Mouse (Mus musculus): ENCODE data around the gene Batf2. TPM values are rescaled to one million over a fixed set of nuclear protein-coding genes. Genes with fewer than 3 reads are reported as not detected.

Gene Batf2
- total RNA-seq, 2 experiments from 2014 or later = 0.81 to 2.0 TPM

DNA sequence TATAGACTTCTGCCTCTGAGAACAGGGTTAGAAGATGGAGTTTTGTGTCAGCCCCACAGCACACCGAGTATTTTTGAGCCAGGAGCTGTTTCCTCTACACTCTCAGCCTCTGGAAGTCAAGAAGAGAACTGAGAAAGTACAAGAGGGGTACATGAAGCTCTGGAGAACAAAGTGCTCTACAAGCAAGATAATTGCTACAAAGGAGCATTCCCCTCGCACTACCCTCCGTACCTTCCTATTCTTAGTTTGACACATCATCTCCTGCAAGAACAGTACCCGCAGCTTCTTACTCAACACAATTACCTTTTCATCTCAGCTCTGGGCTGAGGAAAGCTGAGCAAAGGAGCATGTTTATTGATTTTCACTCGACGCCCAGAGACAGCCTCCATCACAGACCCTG, 77.8 kb downstream of the Batf2 start:
- no peak for DNase-seq (ENCODE audit: low spot score in 2 of 2)

Other genes starting within 250 kb of the Batf2 start
- gene Tigd3, start 246.8 kb upstream of the Batf2 start, total RNA-seq (2021) = 1 to 10 TPM; 3.1 TPM
- gene Dpf2, start 228.0 kb upstream of the Batf2 start, total RNA-seq (2021) = 100 to 1,000 TPM; 158 to 169 TPM
- gene Cdc42ep2, start 216.2 kb upstream of the Batf2 start, total RNA-seq (2021) = 10 to 100 TPM; 11.4 TPM
- 10 to 100 TPM; 35.0 to 37.9 TPM for gene Pola2, start 176.8 kb upstream of the Batf2 start, total RNA-seq (2021)
- gene Slc22a20, start 154.8 kb upstream of the Batf2 start, total RNA-seq (2021) = not detected
- 10 to 100 TPM; 28.5 to 43.9 TPM for gene Capn1, start 125.1 kb upstream of the Batf2 start, total RNA-seq (2021)
- gene Syvn1, start 94.4 kb upstream of the Batf2 start, total RNA-seq (2021) = 10 to 100 TPM; 45.8 to 48.1 TPM
- 10 to 100 TPM; 55.6 to 63.5 TPM for gene Mrpl49, start 83.2 kb upstream of the Batf2 start, total RNA-seq (2021)
- 1,000 to 10,000 TPM; 1,446 to 1,549 TPM for gene Fau, start 83.1 kb upstream of the Batf2 start, total RNA-seq (2021)
- gene Znhit2, start 79.8 kb upstream of the Batf2 start, total RNA-seq (2021) = 10 to 100 TPM; 28.0 to 31.0 TPM
- 10 to 100 TPM; 17.0 to 25.1 TPM for gene Tm7sf2, start 72.6 kb upstream of the Batf2 start, total RNA-seq (2021)
- 10 to 100 TPM; 80.2 to 83.4 TPM for gene Vps51, start 63.8 kb upstream of the Batf2 start, total RNA-seq (2021)
- not detected for gene Tmem262, start 61.0 kb upstream of the Batf2 start, total RNA-seq (2021)
- gene Gm28374, start 58.7 kb upstream of the Batf2 start, total RNA-seq (2021) = under 1 TPM in 1 of 2 experiments, not detected in 1; 0.95 TPM
- 10 to 100 TPM; 49.6 to 52.9 TPM for gene Zfpl1, start 56.0 kb upstream of the Batf2 start, total RNA-seq (2021)
- gene Cdca5, start 56.0 kb upstream of the Batf2 start, total RNA-seq (2021) = 10 to 100 TPM; 12.4 to 13.7 TPM
- gene AC131692.1, start 46.6 kb upstream of the Batf2 start, total RNA-seq (2021) = under 1 TPM; 0.62 to 0.98 TPM
- 1 to 10 TPM in 1 of 2 experiments, under 1 TPM in 1; 0.73 to 1.1 TPM for gene Naaladl1, start 35.2 kb upstream of the Batf2 start, total RNA-seq (2021)
- 10 to 100 TPM; 18.6 TPM for gene Sac3d1, start 22.3 kb upstream of the Batf2 start, total RNA-seq (2021)
- 10 to 100 TPM; 27.1 to 27.7 TPM for gene Snx15, start 12.7 kb upstream of the Batf2 start, total RNA-seq (2021)
- 10 to 100 TPM; 64.2 to 65.1 TPM for gene Arl2, start 565 bp downstream of the Batf2 start, total RNA-seq (2021)
- 1 to 10 TPM; 2.1 to 3.5 TPM for gene Majin, start 43.4 kb downstream of the Batf2 start, total RNA-seq (2021)
- gene Gpha2, start 85.4 kb downstream of the Batf2 start, total RNA-seq (2021) = 10 to 100 TPM; 40.5 to 50.4 TPM
- gene Ppp2r5b, start 94.9 kb downstream of the Batf2 start, total RNA-seq (2021) = 10 to 100 TPM; 68.4 to 71.2 TPM
- gene Atg2a, start 100.7 kb downstream of the Batf2 start, total RNA-seq (2021) = 10 to 100 TPM; 40.0 to 41.1 TPM
- gene Ehd1, start 135.7 kb downstream of the Batf2 start, total RNA-seq (2021) = 10 to 100 TPM; 88.2 to 90.2 TPM
- 10 to 100 TPM; 18.4 to 20.6 TPM for gene Cdc42bpg, start 165.5 kb downstream of the Batf2 start, total RNA-seq (2021)
- gene Men1, start 194.0 kb downstream of the Batf2 start, total RNA-seq (2021) = 10 to 100 TPM; 44.3 to 47.5 TPM
- 10 to 100 TPM; 61.1 to 62.0 TPM for gene Map4k2, start 200.2 kb downstream of the Batf2 start, total RNA-seq (2021)
- 100 to 1,000 TPM; 270 to 308 TPM for gene Sf1, start 222.7 kb downstream of the Batf2 start, total RNA-seq (2021)
- 100 to 1,000 TPM in 1 of 2 experiments, 10 to 100 TPM in 1; 81.8 to 113 TPM for gene Pygm, start 243.4 kb downstream of the Batf2 start, total RNA-seq (2021)

Measured in adrenal gland, postnatal 4 days (tissue).